Mouse (Mus musculus): ENCODE data around the gene Oxnad1. TPM values are rescaled to one million over a fixed set of nuclear protein-coding genes. Genes with fewer than 3 reads are reported as not detected.
"Not testable (repeated sequence)": the region's sequence is repeated elsewhere in the genome, so short reads cannot be mapped to it uniquely, and the experiment has no call there.

The Oxnad1 gene
- polyA plus RNA-seq, 1 experiment = 36.4 TPM

DNA sequence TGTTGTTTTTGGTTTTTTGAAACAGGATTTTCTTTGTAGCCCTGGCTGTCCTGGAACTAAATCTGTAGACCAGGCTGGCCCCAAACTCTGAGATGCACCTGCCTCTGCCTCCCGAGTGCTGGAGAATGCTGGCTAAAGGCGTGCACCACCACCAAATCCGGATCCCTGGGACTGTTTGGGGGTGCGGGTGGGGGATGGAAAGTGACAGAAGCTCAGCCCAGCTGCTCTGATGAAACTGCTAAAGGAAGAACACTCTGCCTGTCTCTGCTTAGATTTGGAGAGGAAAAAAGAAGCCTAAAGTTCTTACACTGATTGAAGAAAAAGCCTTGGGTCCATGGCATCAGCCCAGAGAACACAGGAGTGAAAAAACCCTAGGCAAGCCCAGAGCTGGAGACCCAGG lies 18.4 kb downstream of the Oxnad1 start:
- Histone ChIP-seq H3K4me3 (ENCODE audit: low read depth, low read length) (no peak overlapping the region), H3K27ac (ENCODE audit: insufficient read depth, low read length) (no peak overlapping the region), H3K9me3 (replicated peaks; ENCODE audit: control insufficient read depth, insufficient read depth, low read length, poor library complexity, severe bottlenecking) (no peaks in the 10 kb centered on the region), H3K9ac (ENCODE audit: low read depth, poor library complexity, severe bottlenecking) (no peak overlapping the region), H3K4me1 (ENCODE audit: control insufficient read depth, insufficient read depth, low read length) (no peaks in the 10 kb centered on the region), H3K36me3 (ENCODE audit: control insufficient read depth, insufficient read depth, low read length, poor library complexity, severe bottlenecking) (peaks cover 34% of the 10 kb centered on the region), H3K27me3 (ENCODE audit: control insufficient read depth, insufficient read depth, low read length, poor library complexity, severe bottlenecking) (no peaks in the 10 kb centered on the region)
- TF ChIP-seq CTCF (IDR thresholded peaks at IDR 0.05; ENCODE audit: low read depth, low read length) = no peak

GRCm38 (mm10) chr14:32105663-32106062 lies 20.5 kb downstream of the Oxnad1 start:
- no peaks in the 10 kb centered on the region for H3K27me3 ChIP-seq (ENCODE audit: control insufficient read depth, insufficient read depth, low read length, poor library complexity, severe bottlenecking)
- H3K4me1 ChIP-seq (ENCODE audit: control insufficient read depth, insufficient read depth, low read length) = no peaks in the 10 kb centered on the region
- no peak overlapping the region for H3K9ac ChIP-seq (ENCODE audit: low read depth, poor library complexity, severe bottlenecking)
- peaks cover 17% of the 10 kb centered on the region for H3K36me3 ChIP-seq (ENCODE audit: control insufficient read depth, insufficient read depth, low read length, poor library complexity, severe bottlenecking)
- no peak overlapping the region for H3K4me3 ChIP-seq (ENCODE audit: low read depth, low read length)
- TF ChIP-seq EP300 (IDR thresholded peaks at IDR 0.05; ENCODE audit: insufficient read depth, low read depth, low read length) (no peak), CTCF (IDR thresholded peaks at IDR 0.05; ENCODE audit: low read depth, low read length) (no peak), POLR2A (IDR thresholded peaks at IDR 0.05; ENCODE audit: insufficient read depth, low read length) (no peak)
- H3K27ac ChIP-seq (ENCODE audit: insufficient read depth, low read length) = no peak overlapping the region
- H3K9me3 ChIP-seq (replicated peaks; ENCODE audit: control insufficient read depth, insufficient read depth, low read length, poor library complexity, severe bottlenecking) = no peaks in the 10 kb centered on the region

GRCm38 (mm10) chr14:32106911-32107310 lies 21.7 kb downstream of the Oxnad1 start:
- TF ChIP-seq CTCF (IDR thresholded peaks at IDR 0.05; ENCODE audit: low read depth, low read length) (no peak), POLR2A (IDR thresholded peaks at IDR 0.05; ENCODE audit: insufficient read depth, low read length) (no peak), EP300 (IDR thresholded peaks at IDR 0.05; ENCODE audit: insufficient read depth, low read depth, low read length) (0 out of 2 replicates have a peak, but pooled peaks have one; percentile 37)
- no peaks in the 10 kb centered on the region for H3K4me1 ChIP-seq (ENCODE audit: control insufficient read depth, insufficient read depth, low read length)
- H3K4me3 ChIP-seq (ENCODE audit: low read depth, low read length) = no peak overlapping the region
- peak overlapping the region; percentile 21; the same call in 1 of the 2 replicates for H3K27ac ChIP-seq (ENCODE audit: insufficient read depth, low read length)
- no peak overlapping the region for H3K9ac ChIP-seq (ENCODE audit: low read depth, poor library complexity, severe bottlenecking)
- H3K36me3 ChIP-seq (ENCODE audit: control insufficient read depth, insufficient read depth, low read length, poor library complexity, severe bottlenecking) = peaks cover 10% of the 10 kb centered on the region
- no peaks in the 10 kb centered on the region for H3K27me3 ChIP-seq (ENCODE audit: control insufficient read depth, insufficient read depth, low read length, poor library complexity, severe bottlenecking)
- H3K9me3 ChIP-seq (replicated peaks; ENCODE audit: control insufficient read depth, insufficient read depth, low read length, poor library complexity, severe bottlenecking) = no peaks in the 10 kb centered on the region

- H3K4me3 ChIP-seq (ENCODE audit: low read depth, low read length); H3K27me3 ChIP-seq (ENCODE audit: control insufficient read depth, insufficient read depth, low read length, poor library complexity, severe bottlenecking); H3K4me1 ChIP-seq (ENCODE audit: control insufficient read depth, insufficient read depth, low read length); H3K9me3 ChIP-seq (replicated peaks; ENCODE audit: control insufficient read depth, insufficient read depth, low read length, poor library complexity, severe bottlenecking); H3K36me3 ChIP-seq (ENCODE audit: control insufficient read depth, insufficient read depth, low read length, poor library complexity, severe bottlenecking); H3K9ac ChIP-seq (ENCODE audit: low read depth, poor library complexity, severe bottlenecking); H3K27ac ChIP-seq (ENCODE audit: insufficient read depth, low read length): not testable (repeated sequence)
Observed at GRCm38 (mm10) chr14:32112124-32112523, 26.9 kb downstream of the Oxnad1 start.

- peaks cover 2% of the 10 kb centered on the region for H3K4me1 ChIP-seq (ENCODE audit: control insufficient read depth, insufficient read depth, low read length)
- H3K27ac ChIP-seq (ENCODE audit: insufficient read depth, low read length) = no peak overlapping the region
- TF ChIP-seq POLR2A (IDR thresholded peaks at IDR 0.05; ENCODE audit: insufficient read depth, low read length) (no peak), CTCF (IDR thresholded peaks at IDR 0.05; ENCODE audit: low read depth, low read length) (no peak), EP300 (IDR thresholded peaks at IDR 0.05; ENCODE audit: insufficient read depth, low read depth, low read length) (no peak)
- H3K36me3 ChIP-seq (ENCODE audit: control insufficient read depth, insufficient read depth, low read length, poor library complexity, severe bottlenecking) = no peaks in the 10 kb centered on the region
- H3K27me3 ChIP-seq (ENCODE audit: control insufficient read depth, insufficient read depth, low read length, poor library complexity, severe bottlenecking) = no peaks in the 10 kb centered on the region
- no peak overlapping the region for H3K4me3 ChIP-seq (ENCODE audit: low read depth, low read length)
- no peaks in the 10 kb centered on the region for H3K9me3 ChIP-seq (replicated peaks; ENCODE audit: control insufficient read depth, insufficient read depth, low read length, poor library complexity, severe bottlenecking)
- no peak overlapping the region for H3K9ac ChIP-seq (ENCODE audit: low read depth, poor library complexity, severe bottlenecking)
Observed at GRCm38 (mm10) chr14:32120940-32121919, 36.1 kb downstream of the Oxnad1 start.

DNA sequence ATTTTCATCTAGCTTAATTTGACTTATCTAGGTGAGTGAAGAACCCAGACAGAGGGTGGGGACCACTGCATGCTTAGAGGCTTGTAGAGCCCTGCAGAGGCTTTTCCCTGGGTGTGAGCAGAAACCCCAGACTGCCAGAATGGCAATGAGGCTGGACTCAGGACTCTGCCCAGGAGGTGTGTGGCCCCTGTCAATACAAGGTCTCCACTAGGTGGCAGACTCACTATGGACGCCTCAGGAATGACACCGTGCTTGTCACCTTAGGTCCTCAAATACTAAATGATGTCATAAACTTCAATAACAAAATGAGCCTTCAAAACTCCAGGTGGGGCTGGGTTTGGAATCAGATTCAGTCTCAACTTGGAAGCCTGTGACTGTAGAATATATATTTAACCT lies 36.7 kb downstream of the Oxnad1 start:
- TF ChIP-seq CTCF (IDR thresholded peaks at IDR 0.05; ENCODE audit: low read depth, low read length) (peak; percentile 78), POLR2A (IDR thresholded peaks at IDR 0.05; ENCODE audit: insufficient read depth, low read length) (no peak), EP300 (IDR thresholded peaks at IDR 0.05; ENCODE audit: insufficient read depth, low read depth, low read length) (0 out of 2 replicates have a peak, but pooled peaks have one; percentile 18)
- Histone ChIP-seq H3K36me3 (ENCODE audit: control insufficient read depth, insufficient read depth, low read length, poor library complexity, severe bottlenecking) (no peaks in the 10 kb centered on the region), H3K9ac (ENCODE audit: low read depth, poor library complexity, severe bottlenecking) (no peak overlapping the region), H3K9me3 (replicated peaks; ENCODE audit: control insufficient read depth, insufficient read depth, low read length, poor library complexity, severe bottlenecking) (no peaks in the 10 kb centered on the region), H3K27ac (ENCODE audit: insufficient read depth, low read length) (no peak overlapping the region), H3K27me3 (ENCODE audit: control insufficient read depth, insufficient read depth, low read length, poor library complexity, severe bottlenecking) (no peaks in the 10 kb centered on the region), H3K4me3 (ENCODE audit: low read depth, low read length) (no peak overlapping the region), H3K4me1 (ENCODE audit: control insufficient read depth, insufficient read depth, low read length) (peaks cover 2% of the 10 kb centered on the region)

All from ES-Bruce4 (cell line).